Mouse (Mus musculus): ENCODE measurements around the gene Zfp629. TPM values are rescaled to one million over a fixed set of nuclear protein-coding genes. Genes with fewer than 3 reads are reported as not detected.
"Not testable (repeated sequence)": the region's sequence is repeated elsewhere in the genome, so short reads cannot be mapped to it uniquely, and the experiment has no call there.

Gene Zfp629
- polyA plus RNA-seq, 1 experiment from 2014 or later, result 20.4 TPM

DNA sequence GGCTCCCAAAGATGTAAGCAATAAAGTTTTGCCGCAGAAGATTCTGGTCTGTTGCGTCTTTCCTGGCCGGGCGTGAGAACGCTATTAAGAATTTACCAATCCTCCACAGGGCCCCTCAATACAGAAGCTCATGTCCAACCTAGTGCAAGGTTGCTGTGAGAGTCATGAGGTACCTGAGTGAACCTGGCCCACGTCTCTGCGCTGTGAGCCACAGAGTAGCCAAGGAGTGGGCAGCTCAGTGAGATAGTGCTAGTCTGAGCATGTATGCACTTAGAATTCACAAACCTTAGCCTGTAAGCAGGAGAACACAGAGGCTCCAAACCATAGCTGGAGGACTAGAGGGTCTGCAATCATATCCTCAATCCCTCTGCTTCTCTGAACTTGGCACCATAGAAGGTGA is 10.4 kb upstream of the Zfp629 start:
- H3K9ac ChIP-seq (replicated peaks; ENCODE audit: low read depth, low read length), result no peak overlapping the region
- H3K4me2 ChIP-seq (ENCODE audit: low read depth, low read length), result no peak overlapping the region
- 98% methylated on average over 7 of the region's 7 CpGs for WGBS
- no peaks in the 10 kb centered on the region for H3K36me3 ChIP-seq (ENCODE audit: control insufficient read depth, insufficient read depth, low read length)
- H3K27me3 ChIP-seq (ENCODE audit: control insufficient read depth, insufficient read depth, low read length), result no peaks in the 10 kb centered on the region
- H3K9me3 ChIP-seq (ENCODE audit: control insufficient read depth, low read length), result no peaks in the 10 kb centered on the region
- no peak overlapping the region for H3K27ac ChIP-seq (ENCODE audit: low read depth, low read length)
- ATAC-seq (ENCODE audit: low read depth), result no peak
- H3K4me3 ChIP-seq (ENCODE audit: low read depth, low read length), result no peak overlapping the region
- H3K4me1 ChIP-seq (ENCODE audit: control insufficient read depth, insufficient read depth, low read length), result no peaks in the 10 kb centered on the region

GRCm38 (mm10) chr7:127618402-127618801 is 2.8 kb upstream of the Zfp629 start:
- H3K36me3 ChIP-seq (ENCODE audit: control insufficient read depth, insufficient read depth, low read length); H3K4me3 ChIP-seq (ENCODE audit: low read depth, low read length); H3K4me2 ChIP-seq (ENCODE audit: low read depth, low read length); H3K9ac ChIP-seq (replicated peaks; ENCODE audit: low read depth, low read length); H3K27ac ChIP-seq (ENCODE audit: low read depth, low read length); ATAC-seq (ENCODE audit: low read depth); H3K27me3 ChIP-seq (ENCODE audit: control insufficient read depth, insufficient read depth, low read length); H3K9me3 ChIP-seq (ENCODE audit: control insufficient read depth, low read length): not testable (repeated sequence)
- WGBS, result 89% methylated on average over 7 of the region's 8 CpGs
- H3K4me1 ChIP-seq (ENCODE audit: control insufficient read depth, insufficient read depth, low read length), result peaks cover 12% of the 10 kb centered on the region; the same call in 1 of the 2 replicates

DNA sequence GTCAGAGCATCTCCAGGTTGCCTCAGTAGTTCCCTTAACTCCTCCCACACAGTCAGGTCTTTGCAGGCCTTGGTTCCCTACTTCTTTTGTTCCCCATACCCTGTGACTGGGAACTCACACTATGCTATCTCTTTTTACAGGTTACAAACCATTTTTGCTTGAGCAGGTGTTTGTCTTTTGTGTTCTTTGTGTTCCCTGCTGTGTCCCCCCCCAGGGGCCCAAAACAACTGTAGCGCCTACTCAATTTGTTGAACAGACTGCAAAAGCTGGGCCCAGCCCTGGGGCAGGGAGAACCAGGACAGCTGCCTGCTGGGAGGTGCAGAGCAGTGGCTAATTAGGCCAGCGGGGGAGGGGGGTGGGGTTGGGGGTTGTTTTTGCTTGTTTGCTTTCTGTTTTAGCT is 2.4 kb upstream of the Zfp629 start:
- 22% methylated on average over 2 of the region's 2 CpGs for WGBS
- Histone ChIP-seq H3K9me3 (ENCODE audit: control insufficient read depth, low read length) (no peaks in the 10 kb centered on the region), H3K9ac (replicated peaks; ENCODE audit: low read depth, low read length) (no peak overlapping the region), H3K4me3 (ENCODE audit: low read depth, low read length) (no peak overlapping the region), H3K36me3 (ENCODE audit: control insufficient read depth, insufficient read depth, low read length) (no peaks in the 10 kb centered on the region), H3K4me1 (ENCODE audit: control insufficient read depth, insufficient read depth, low read length) (peaks cover 14% of the 10 kb centered on the region; the same call in 1 of the 2 replicates), H3K4me2 (ENCODE audit: low read depth, low read length) (no peak overlapping the region), H3K27ac (ENCODE audit: low read depth, low read length) (no peak overlapping the region), H3K27me3 (ENCODE audit: control insufficient read depth, insufficient read depth, low read length) (no peaks in the 10 kb centered on the region; the same call in 1 of the 2 replicates)
- ATAC-seq (ENCODE audit: low read depth), result no peak

GRCm38 (mm10) chr7:127616881-127617280 is 1.3 kb upstream of the Zfp629 start:
- H3K27ac ChIP-seq (ENCODE audit: low read depth, low read length), result no peak overlapping the region
- H3K27me3 ChIP-seq (ENCODE audit: control insufficient read depth, insufficient read depth, low read length), result no peaks in the 10 kb centered on the region; the same call in 1 of the 2 replicates
- no peaks in the 10 kb centered on the region for H3K9me3 ChIP-seq (ENCODE audit: control insufficient read depth, low read length)
- no peak overlapping the region for H3K9ac ChIP-seq (replicated peaks; ENCODE audit: low read depth, low read length)
- ATAC-seq (ENCODE audit: low read depth), result no peak
- H3K4me3 ChIP-seq (ENCODE audit: low read depth, low read length), result no peak overlapping the region
- 73% methylated on average over 1 of the region's 1 CpGs for WGBS
- H3K4me2 ChIP-seq (ENCODE audit: low read depth, low read length), result no peak overlapping the region
- H3K36me3 ChIP-seq (ENCODE audit: control insufficient read depth, insufficient read depth, low read length), result peaks cover 7% of the 10 kb centered on the region
- H3K4me1 ChIP-seq (ENCODE audit: control insufficient read depth, insufficient read depth, low read length), result peaks cover 14% of the 10 kb centered on the region; the same call in 1 of the 2 replicates

DNA sequence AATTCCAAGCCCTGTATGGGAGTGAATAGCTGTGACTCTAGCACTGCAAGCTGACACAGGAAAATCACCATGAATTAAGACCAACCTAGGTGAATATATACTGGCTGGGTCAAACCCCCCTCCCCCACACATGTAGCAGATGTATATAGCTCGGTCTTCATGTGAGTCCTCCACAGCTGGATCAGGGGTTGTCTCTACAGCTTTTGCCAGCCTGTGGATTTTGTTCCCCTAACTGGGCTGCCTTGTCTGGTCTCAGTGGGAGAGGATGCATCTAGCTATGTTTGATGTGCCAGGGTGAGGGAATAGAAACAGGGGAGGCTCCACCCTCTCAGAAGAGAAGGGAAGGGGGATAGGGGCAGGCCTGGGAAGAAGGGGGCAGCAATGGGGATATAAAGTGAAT is 739 bp upstream of the Zfp629 start:
- H3K27ac ChIP-seq (ENCODE audit: low read depth, low read length), result no peak overlapping the region
- no peak for ATAC-seq (ENCODE audit: low read depth)
- WGBS, result 55% methylated on average over 1 of the region's 1 CpGs

DNA sequence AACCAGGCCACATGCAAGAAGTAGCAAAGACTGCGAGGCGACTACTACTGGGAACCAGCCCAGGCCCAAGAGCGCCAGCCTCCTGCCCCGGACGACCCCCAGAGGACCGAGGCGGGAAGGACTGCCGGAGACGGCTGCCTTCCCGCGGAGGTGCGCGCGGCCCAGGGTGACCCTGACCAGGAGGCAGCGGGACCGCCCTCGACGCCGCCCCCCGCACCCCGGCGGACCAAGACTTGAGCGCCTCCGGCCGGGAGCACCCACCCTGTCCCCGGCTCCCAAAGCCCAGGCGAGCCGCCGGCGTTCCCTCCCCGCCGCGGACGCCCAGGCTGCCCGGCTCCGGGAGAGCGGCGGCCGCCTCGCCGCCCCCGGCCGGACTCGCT is 1.1 kb downstream of the Zfp629 start:
- H3K9ac ChIP-seq (replicated peaks; ENCODE audit: low read depth, low read length), result peak overlapping the region; percentile 86
- H3K27ac ChIP-seq (ENCODE audit: low read depth, low read length), result peak overlapping the region; percentile 77
- no peaks in the 10 kb centered on the region for H3K9me3 ChIP-seq (ENCODE audit: control insufficient read depth, low read length)
- peaks cover 14% of the 10 kb centered on the region; the same call in 1 of the 2 replicates for H3K4me1 ChIP-seq (ENCODE audit: control insufficient read depth, insufficient read depth, low read length)
- H3K4me3 ChIP-seq (ENCODE audit: low read depth, low read length), result peak overlapping the region; percentile 90
- H3K27me3 ChIP-seq (ENCODE audit: control insufficient read depth, insufficient read depth, low read length), result no peaks in the 10 kb centered on the region; the same call in 1 of the 2 replicates
- peak; percentile 9; the same call in 1 of the 2 replicates for ATAC-seq (ENCODE audit: low read depth)
- peaks cover 30% of the 10 kb centered on the region for H3K36me3 ChIP-seq (ENCODE audit: control insufficient read depth, insufficient read depth, low read length)
- H3K4me2 ChIP-seq (ENCODE audit: low read depth, low read length), result peak overlapping the region; percentile 83
- WGBS, result under 1% methylated on average over 23 of the region's 44 CpGs

More for the DNA sequence above, 739 bp upstream of the Zfp629 start:
- Histone ChIP-seq H3K4me1 (ENCODE audit: control insufficient read depth, insufficient read depth, low read length) (peaks cover 14% of the 10 kb centered on the region; the same call in 1 of the 2 replicates), H3K4me2 (ENCODE audit: low read depth, low read length) (peak overlapping the region; percentile 83), H3K9me3 (ENCODE audit: control insufficient read depth, low read length) (no peaks in the 10 kb centered on the region), H3K4me3 (ENCODE audit: low read depth, low read length) (peak overlapping the region; percentile 90; the same call in 1 of the 2 replicates), H3K27me3 (ENCODE audit: control insufficient read depth, insufficient read depth, low read length) (no peaks in the 10 kb centered on the region; the same call in 1 of the 2 replicates), H3K9ac (replicated peaks; ENCODE audit: low read depth, low read length) (no peak overlapping the region), H3K36me3 (ENCODE audit: control insufficient read depth, insufficient read depth, low read length) (peaks cover 12% of the 10 kb centered on the region)

DNA sequence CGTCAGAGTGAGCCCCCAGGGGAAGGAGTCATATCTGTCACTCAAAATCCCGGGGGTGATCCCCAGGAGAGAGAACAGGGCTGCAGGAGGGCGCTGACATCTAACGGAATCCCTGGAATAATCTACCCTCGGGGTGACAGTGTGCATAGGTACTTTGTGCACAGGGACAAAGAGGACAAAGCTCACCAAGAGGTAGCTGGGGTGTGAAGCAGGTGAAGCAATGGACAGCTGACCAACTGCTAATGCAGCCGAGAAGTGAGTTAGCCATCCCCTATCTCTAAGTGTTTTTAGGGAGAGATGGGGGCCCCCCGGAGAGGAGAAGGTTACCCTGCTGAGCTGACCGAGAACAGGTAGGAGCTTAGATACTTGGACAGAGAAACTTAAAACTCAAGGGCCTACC is 1.5 kb downstream of the Zfp629 start:
- Histone ChIP-seq H3K4me2 (ENCODE audit: low read depth, low read length) (peak overlapping the region; percentile 83), H3K4me3 (ENCODE audit: low read depth, low read length) (peak overlapping the region; percentile 90), H3K36me3 (ENCODE audit: control insufficient read depth, insufficient read depth, low read length) (peaks cover 34% of the 10 kb centered on the region), H3K4me1 (ENCODE audit: control insufficient read depth, insufficient read depth, low read length) (peaks cover 14% of the 10 kb centered on the region; the same call in 1 of the 2 replicates), H3K27me3 (ENCODE audit: control insufficient read depth, insufficient read depth, low read length) (no peaks in the 10 kb centered on the region; the same call in 1 of the 2 replicates), H3K27ac (ENCODE audit: low read depth, low read length) (no peak overlapping the region), H3K9ac (replicated peaks; ENCODE audit: low read depth, low read length) (peak overlapping the region; percentile 86), H3K9me3 (ENCODE audit: control insufficient read depth, low read length) (no peaks in the 10 kb centered on the region)
- WGBS, result 24% methylated on average over 8 of the region's 8 CpGs
- no peak for ATAC-seq (ENCODE audit: low read depth)

GRCm38 (mm10) chr7:127613501-127613900 is 2.1 kb downstream of the Zfp629 start:
- Histone ChIP-seq H3K27me3 (ENCODE audit: control insufficient read depth, insufficient read depth, low read length) (no peaks in the 10 kb centered on the region; the same call in 1 of the 2 replicates), H3K9ac (replicated peaks; ENCODE audit: low read depth, low read length) (no peak overlapping the region), H3K27ac (ENCODE audit: low read depth, low read length) (no peak overlapping the region), H3K4me3 (ENCODE audit: low read depth, low read length) (peak overlapping the region; percentile 90), H3K4me1 (ENCODE audit: control insufficient read depth, insufficient read depth, low read length) (peaks cover 14% of the 10 kb centered on the region; the same call in 1 of the 2 replicates), H3K4me2 (ENCODE audit: low read depth, low read length) (peak overlapping the region; percentile 83; the same call in 1 of the 2 replicates), H3K36me3 (ENCODE audit: control insufficient read depth, insufficient read depth, low read length) (peaks cover 40% of the 10 kb centered on the region), H3K9me3 (ENCODE audit: control insufficient read depth, low read length) (no peaks in the 10 kb centered on the region)
- 93% methylated on average over 8 of the region's 8 CpGs for WGBS
- ATAC-seq (ENCODE audit: low read depth), result no peak

DNA sequence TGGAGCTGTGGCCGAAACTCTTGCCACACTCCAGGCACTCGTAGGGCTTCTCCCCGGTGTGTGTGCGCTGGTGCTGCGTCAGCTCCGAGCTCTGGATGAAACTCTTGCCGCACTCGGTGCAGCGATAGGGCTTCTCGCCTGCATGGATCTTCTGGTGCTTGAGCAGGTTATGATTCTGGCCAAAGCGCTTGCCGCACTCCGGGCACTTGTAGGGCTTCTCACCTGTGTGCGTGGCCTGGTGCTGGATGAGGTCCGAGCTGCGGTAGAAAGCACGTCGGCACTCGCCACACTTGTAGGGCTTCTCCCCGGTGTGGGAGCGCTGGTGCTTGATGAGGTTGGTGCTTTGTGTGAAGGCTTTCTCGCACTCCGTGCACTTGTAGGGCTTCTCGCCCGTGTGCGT is 4.0 kb downstream of the Zfp629 start:
- Histone ChIP-seq H3K27me3 (ENCODE audit: control insufficient read depth, insufficient read depth, low read length) (no peaks in the 10 kb centered on the region; the same call in 1 of the 2 replicates), H3K9me3 (ENCODE audit: control insufficient read depth, low read length) (no peaks in the 10 kb centered on the region), H3K4me3 (ENCODE audit: low read depth, low read length) (no peak overlapping the region), H3K4me2 (ENCODE audit: low read depth, low read length) (no peak overlapping the region), H3K27ac (ENCODE audit: low read depth, low read length) (no peak overlapping the region), H3K4me1 (ENCODE audit: control insufficient read depth, insufficient read depth, low read length) (peaks cover 14% of the 10 kb centered on the region; the same call in 1 of the 2 replicates), H3K36me3 (ENCODE audit: control insufficient read depth, insufficient read depth, low read length) (peaks cover 52% of the 10 kb centered on the region), H3K9ac (replicated peaks; ENCODE audit: low read depth, low read length) (no peak overlapping the region)
- WGBS, result 97% methylated on average over 26 of the region's 26 CpGs
- no peak for ATAC-seq (ENCODE audit: low read depth)

Data from neural tube, embryonic 14.5 days (tissue).